Mouse (Mus musculus): ENCODE measurements around the gene Atp9a.

DNA sequence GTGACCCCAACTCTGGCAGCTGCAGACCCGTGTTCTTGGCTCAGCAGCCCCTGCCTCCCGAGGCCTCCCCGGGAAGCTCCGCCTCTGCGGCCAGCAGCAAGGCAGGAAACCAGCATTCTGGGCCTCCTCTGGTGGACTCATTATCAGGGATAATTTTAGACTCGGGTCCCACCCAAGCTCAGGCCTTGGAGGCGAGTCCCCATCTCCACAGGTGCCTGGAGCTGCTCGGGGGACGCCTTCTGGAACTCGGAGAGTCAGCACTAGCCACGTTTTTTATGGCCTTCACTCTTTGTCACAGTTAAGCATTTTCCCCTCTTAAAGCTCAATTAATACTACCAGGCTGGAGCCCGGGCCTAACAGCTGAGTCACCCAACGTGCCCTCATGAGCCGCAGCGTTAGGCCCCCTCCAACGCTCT is 137.5 kb downstream of the Atp9a start:
- TF ChIP-seq ZNF384 (IDR thresholded peaks at IDR 0.05; ENCODE audit: low read depth, low read length), result no peak
- TF ChIP-seq MAFK (IDR thresholded peaks at IDR 0.05; ENCODE audit: insufficient read depth, low read depth, low read length), result no peak
- TF ChIP-seq HCFC1 (IDR thresholded peaks at IDR 0.05; ENCODE audit: borderline replicate concordance, insufficient read depth, low read length), result no peak
- TF ChIP-seq CHD2 (IDR thresholded peaks at IDR 0.05; ENCODE audit: low read depth, low read length), result no peak
- no peak for TF ChIP-seq ZC3H11A (IDR thresholded peaks at IDR 0.05; ENCODE audit: borderline replicate concordance, low read depth, low read length)
